Mouse (Mus musculus): Measurements from ENCODE around the gene Tcf3.

GRCm38 (mm10) chr10:80415566-80415965 lies 17.9 kb downstream of the Tcf3 start:
- TF ChIP-seq POLR2A (IDR thresholded peaks at IDR 0.05; ENCODE audit: low read depth, low read length) = no peak
- no peak for TF ChIP-seq CTCF (IDR thresholded peaks at IDR 0.05; ENCODE audit: extremely low read depth, insufficient read length, insufficient replicate concordance, low read depth, low read length)

Data from small intestine, adult 2 months (tissue).